ENCODE assay signal across 9 mouse cellular contexts in the genomic region with DNA sequence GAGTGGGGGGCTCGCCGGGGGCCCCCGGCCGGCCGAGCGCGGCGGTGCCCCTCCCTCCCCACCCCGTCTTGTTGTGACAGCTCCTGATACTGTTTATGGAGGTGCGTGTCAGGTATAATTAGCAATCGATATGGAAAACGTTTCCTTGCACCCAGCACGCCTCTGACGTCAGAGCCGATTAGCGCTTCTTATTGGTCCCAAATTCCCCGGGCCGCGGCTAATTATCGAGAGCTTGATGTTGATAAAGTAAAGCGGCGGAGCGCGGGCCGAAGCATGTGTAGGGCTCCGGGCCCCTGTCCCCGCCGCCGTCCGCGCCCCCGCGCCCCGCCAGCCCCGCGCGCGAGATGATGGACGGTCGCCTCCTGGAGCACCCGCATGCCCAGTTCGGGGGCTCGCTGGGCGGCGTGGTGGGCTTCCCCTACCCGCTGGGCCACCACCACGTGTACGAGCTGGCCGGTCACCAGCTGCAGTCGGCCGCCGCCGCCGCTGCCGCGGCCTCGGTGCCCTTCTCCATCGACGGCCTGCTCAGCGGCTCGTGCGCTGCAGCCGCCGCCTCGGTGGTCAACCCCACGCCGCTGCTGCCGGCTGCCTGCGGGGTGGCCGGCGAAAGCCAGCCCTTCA. TPM values are rescaled to one million over a fixed set of nuclear protein-coding genes. Genes with fewer than 3 reads are reported as not detected.
A peak's percentile ranks its signal among the peaks of the same experiment; 100 is the strongest.
DNase-seq lines count a peak whose midpoint lies in the region; ATAC-seq lines count a peak whose summit lies in the region.
"Had no signal": no experiment of that assay in that cellular context is flagged by ENCODE, and none has a peak within 500 bp of the region (broad histone marks: within the 10 kb centered on the region; RNA-seq: fewer than 3 reads in every experiment).

No protein-coding gene starts in this region.

- no peaks in the 10 kb centered on the region for H3K36me3 ChIP-seq in heart, embryonic 16.5 days (ENCODE audit: control insufficient read depth, insufficient read depth)
- 0 out of 2 replicates have a peak, but pooled peaks cover 4% of the 10 kb centered on the region for H3K36me3 ChIP-seq in hindbrain, embryonic 10.5 days
- peaks cover 9% of the 10 kb centered on the region for H3K36me3 ChIP-seq in midbrain, embryonic 14.5 days (ENCODE audit: control insufficient read depth, insufficient read depth, low read length)
- H3K36me3 ChIP-seq: G1E had no signal

- no peak for DNase-seq in heart, adult 9 months (ENCODE audit: low spot score in 2 of 2)
- peak; percentile 93 to 95 for DNase-seq in cerebellum, adult 18-20 months
- peak; percentile 65 for DNase-seq in hindbrain, embryonic 10.5 days (ENCODE audit: low spot score)
- peak; percentile 93 for DNase-seq in midbrain, embryonic 14.5 days
- DNase-seq in thymus, adult 18-20 months = no peak
- no peak for DNase-seq in urinary bladder, postnatal 14 days (ENCODE audit: low spot score)
- DNase-seq in kidney, postnatal 25 days = no peak

- H3K9me3 ChIP-seq in heart, embryonic 16.5 days (replicated peaks; ENCODE audit: control insufficient read depth, low read length) = no peaks in the 10 kb centered on the region
- H3K9me3 ChIP-seq in hindbrain, embryonic 10.5 days = no peaks in the 10 kb centered on the region
- H3K9me3 ChIP-seq in midbrain, embryonic 14.5 days (ENCODE audit: control insufficient read depth, low read length) = no peaks in the 10 kb centered on the region

- H3K4me1 ChIP-seq in heart, embryonic 16.5 days (ENCODE audit: control insufficient read depth, insufficient read depth, low read length) = no peaks in the 10 kb centered on the region
- peaks cover 55% of the 10 kb centered on the region for H3K4me1 ChIP-seq in hindbrain, embryonic 10.5 days (replicated peaks)
- 0 out of 2 replicates have a peak, but pooled peaks cover 4% of the 10 kb centered on the region for H3K4me1 ChIP-seq in midbrain, embryonic 14.5 days (ENCODE audit: control insufficient read depth, insufficient read depth, low read length)

- peaks cover 87% of the 10 kb centered on the region for H3K27me3 ChIP-seq in heart, embryonic 16.5 days (ENCODE audit: control insufficient read depth, insufficient read depth, low read length)
- H3K27me3 ChIP-seq in hindbrain, embryonic 10.5 days (ENCODE audit: insufficient read depth, poor library complexity, severe bottlenecking) = peaks cover 100% of the 10 kb centered on the region
- peaks cover 59% of the 10 kb centered on the region for H3K27me3 ChIP-seq in midbrain, embryonic 14.5 days (ENCODE audit: control insufficient read depth, insufficient read depth, low read length)

- H3K27ac ChIP-seq in heart, embryonic 16.5 days (ENCODE audit: low read length) = no peak overlapping the region
- H3K27ac ChIP-seq in hindbrain, embryonic 10.5 days = peak overlapping the region; percentile 73
- peak overlapping the region; percentile 94 for H3K27ac ChIP-seq in midbrain, embryonic 14.5 days (replicated peaks; ENCODE audit: low read depth, low read length)

- peak overlapping the region; percentile 19; the same call in 1 of the 2 replicates for H3K4me2 ChIP-seq in heart, embryonic 16.5 days (ENCODE audit: low read depth, low read length)
- H3K4me2 ChIP-seq in midbrain, embryonic 14.5 days (ENCODE audit: low read length) = peak overlapping the region; percentile 60

- under 1% methylated on average over 71 of the region's 71 CpGs for WGBS in heart, embryonic 16.5 days
- WGBS in hindbrain, embryonic 10.5 days = under 1% methylated on average over 71 of the region's 71 CpGs
- WGBS in midbrain, embryonic 14.5 days = 1% methylated on average over 70 of the region's 71 CpGs

- ATAC-seq in heart, embryonic 16.5 days (replicated peaks; ENCODE audit: extremely low read depth, insufficient read depth, low FRiP score) = no peak
- ATAC-seq in midbrain, embryonic 14.5 days (ENCODE audit: low FRiP score, low TSS enrichment) = 0 out of 2 replicates have a peak, but pooled peaks have one; percentile 19

- no peak overlapping the region for H3K9ac ChIP-seq in heart, embryonic 16.5 days (ENCODE audit: low read length)
- peak overlapping the region; percentile 78 for H3K9ac ChIP-seq in midbrain, embryonic 14.5 days (replicated peaks; ENCODE audit: low read length)

- H3K4me3 ChIP-seq in heart, embryonic 16.5 days (ENCODE audit: low read length) = peak overlapping the region; percentile 25
- peak overlapping the region; percentile 41 for H3K4me3 ChIP-seq in hindbrain, embryonic 10.5 days
- peak overlapping the region; percentile 51 for H3K4me3 ChIP-seq in midbrain, embryonic 14.5 days (replicated peaks; ENCODE audit: low read depth, low read length)

RNA-seq across cellular contexts. Expression of gene Uncx, which starts 0.5 kb away (rescaled TPM):
- polyA plus RNA-seq in heart, embryonic 16.5 days (2015; fragmentation: Nextera tagmentation; extraction: Ambion mirVana) = not detected in 2 replicates
- polyA plus RNA-seq in hindbrain, embryonic 10.5 days (2016; fragmentation: Nextera tagmentation; extraction: Ambion mirVana) = 14.0 and 61.1 TPM in 2 replicates
- polyA plus RNA-seq in midbrain, embryonic 14.5 days (2014; fragmentation: Nextera tagmentation; extraction: Ambion mirVana) = 39.6 and 44.0 TPM in 2 replicates
- polyA plus RNA-seq: G1E had no signal

RNA-seq across cellular contexts. Expression of gene Zfand2a, which starts 59.4 kb away (rescaled TPM):
- polyA plus RNA-seq in heart, embryonic 16.5 days (2015; fragmentation: Nextera tagmentation; extraction: Ambion mirVana) = 8.1 and 10.0 TPM in 2 replicates
- 9.7 and 13.2 TPM in 2 replicates for polyA plus RNA-seq in hindbrain, embryonic 10.5 days (2016; fragmentation: Nextera tagmentation; extraction: Ambion mirVana)
- 14.0 and 14.1 TPM in 2 replicates for polyA plus RNA-seq in midbrain, embryonic 14.5 days (2014; fragmentation: Nextera tagmentation; extraction: Ambion mirVana)

Comparison
In these comparisons a context has a peak if more than half of its experiments do, and no peak if none do; other contexts are left out.
1. DNase-seq: peak in cerebellum, adult 18-20 months (2 of 2), hindbrain, embryonic 10.5 days (single experiment) and midbrain, embryonic 14.5 days (single experiment); none in heart, adult 9 months (0 of 2), thymus, adult 18-20 months (0 of 2), urinary bladder, postnatal 14 days (single experiment) and kidney, postnatal 25 days (0 of 2).
2. RNA of gene Uncx, which starts 0.5 kb away (polyA plus RNA-seq): 14.0 to 61.1 TPM in hindbrain, embryonic 10.5 days and 39.6 to 44.0 TPM in midbrain, embryonic 14.5 days; not detected in heart, embryonic 16.5 days; every median in the first group is over 10 times any median in the second.
3. Peak in every context shown above with its lines, with median percentiles within 50 percentile points of each other: H3K4me3 ChIP-seq.